Mouse (Mus musculus): ENCODE data around the gene Lpar3.

The Lpar3 gene

DNA sequence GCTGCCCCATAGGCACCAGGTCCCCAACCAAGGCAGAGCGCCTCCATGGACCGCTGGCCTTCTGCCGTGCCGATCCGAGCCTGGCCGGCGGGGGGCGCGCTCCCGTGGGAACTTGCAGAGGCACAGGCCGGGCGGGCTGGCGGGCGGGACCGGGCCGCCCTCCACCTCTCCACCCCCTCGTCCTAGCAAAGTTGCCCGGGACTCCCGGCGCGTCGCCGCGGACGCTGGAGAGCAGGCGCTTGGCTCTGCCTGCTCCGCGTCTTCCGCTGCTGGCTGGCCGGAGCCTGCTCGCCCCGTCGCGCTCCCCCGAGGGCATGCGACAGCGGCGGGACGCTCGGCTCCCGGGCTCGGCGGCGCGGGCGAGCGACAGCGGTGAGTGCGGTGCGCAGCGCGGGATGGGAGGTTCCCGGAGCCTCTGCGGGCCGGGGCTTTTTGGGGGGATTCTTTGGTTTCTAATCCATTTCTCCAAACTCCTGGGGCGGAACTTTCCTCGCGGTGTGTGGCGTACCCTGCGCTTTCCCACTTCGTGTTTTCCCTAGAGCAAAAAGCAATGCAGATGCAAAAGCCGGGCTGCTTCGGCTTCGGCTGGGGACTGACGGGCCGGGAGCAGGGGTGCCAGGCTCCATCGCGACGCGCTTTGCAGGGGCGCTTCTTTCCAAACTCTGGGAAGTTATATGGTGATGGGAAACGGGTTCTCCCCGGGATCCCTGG, at the start of gene Lpar3:
TSS of gene Lpar3 (plus strand) at position 188 of the 711 bp plus-strand sequence.
- DNase-seq (ENCODE audit: low read depth) = peak; percentile 6

DNA sequence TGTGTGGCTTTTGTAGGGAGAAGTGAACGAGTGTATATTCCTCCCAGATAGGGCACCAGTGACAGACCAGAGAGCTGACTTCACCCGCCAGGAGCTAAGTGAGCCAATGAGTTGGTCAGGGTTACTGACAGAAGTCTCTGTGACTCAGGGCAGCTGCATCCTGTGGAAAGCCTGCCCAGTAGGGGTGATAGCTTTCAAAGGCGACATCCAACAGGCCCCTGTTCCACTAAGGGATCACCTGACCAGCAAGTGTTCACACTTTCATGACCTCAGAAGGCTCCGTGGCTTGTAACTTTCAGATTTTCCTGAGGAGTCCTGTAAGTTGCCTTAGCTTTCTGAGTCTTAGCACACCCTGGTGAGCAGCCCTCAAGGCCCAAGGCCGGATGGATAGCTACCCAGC, 47.7 kb upstream of the Lpar3 start:
- no peak for DNase-seq (ENCODE audit: low read depth)

DNA sequence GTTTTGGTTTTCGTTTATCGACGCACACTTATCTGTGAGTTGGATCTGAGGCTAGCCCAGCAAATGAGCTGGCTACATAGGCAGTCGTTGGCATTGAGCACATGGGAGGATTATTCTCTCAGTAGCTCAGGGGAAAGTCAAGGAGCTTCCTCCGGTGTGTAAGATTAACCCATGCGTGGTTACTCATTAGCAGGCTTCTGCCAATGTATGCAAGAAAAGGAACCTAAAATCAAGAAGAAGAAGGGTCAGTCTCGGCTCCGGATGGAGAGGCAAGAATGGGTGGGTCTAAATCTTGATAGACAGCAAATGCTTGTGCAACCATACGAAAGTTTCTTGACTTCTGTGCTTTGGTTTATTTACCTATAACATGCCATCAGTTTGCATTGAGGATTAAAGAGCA, 46.5 kb upstream of the Lpar3 start:
- DNase-seq (ENCODE audit: low read depth) = no peak

DNA sequence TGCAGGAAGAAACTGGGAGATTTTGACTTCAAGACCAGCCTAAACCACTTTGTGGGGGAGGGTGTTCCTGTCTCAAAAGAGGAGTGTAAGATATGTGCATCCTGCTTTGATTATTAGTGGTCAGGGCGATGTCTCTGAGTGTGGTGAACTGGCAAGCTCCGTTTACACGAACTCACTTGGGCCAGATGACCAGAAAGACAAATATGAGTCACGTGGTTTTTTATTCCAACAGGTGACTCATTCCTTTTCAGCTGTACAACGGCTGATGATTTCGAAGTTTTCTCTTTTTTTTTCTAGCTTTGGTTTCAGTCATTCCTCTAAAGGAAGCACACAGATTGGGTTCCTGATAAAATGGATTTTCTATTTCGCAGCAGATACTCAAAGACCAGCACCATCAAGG, 43.5 kb upstream of the Lpar3 start:
- DNase-seq (ENCODE audit: low read depth) = no peak

DNA sequence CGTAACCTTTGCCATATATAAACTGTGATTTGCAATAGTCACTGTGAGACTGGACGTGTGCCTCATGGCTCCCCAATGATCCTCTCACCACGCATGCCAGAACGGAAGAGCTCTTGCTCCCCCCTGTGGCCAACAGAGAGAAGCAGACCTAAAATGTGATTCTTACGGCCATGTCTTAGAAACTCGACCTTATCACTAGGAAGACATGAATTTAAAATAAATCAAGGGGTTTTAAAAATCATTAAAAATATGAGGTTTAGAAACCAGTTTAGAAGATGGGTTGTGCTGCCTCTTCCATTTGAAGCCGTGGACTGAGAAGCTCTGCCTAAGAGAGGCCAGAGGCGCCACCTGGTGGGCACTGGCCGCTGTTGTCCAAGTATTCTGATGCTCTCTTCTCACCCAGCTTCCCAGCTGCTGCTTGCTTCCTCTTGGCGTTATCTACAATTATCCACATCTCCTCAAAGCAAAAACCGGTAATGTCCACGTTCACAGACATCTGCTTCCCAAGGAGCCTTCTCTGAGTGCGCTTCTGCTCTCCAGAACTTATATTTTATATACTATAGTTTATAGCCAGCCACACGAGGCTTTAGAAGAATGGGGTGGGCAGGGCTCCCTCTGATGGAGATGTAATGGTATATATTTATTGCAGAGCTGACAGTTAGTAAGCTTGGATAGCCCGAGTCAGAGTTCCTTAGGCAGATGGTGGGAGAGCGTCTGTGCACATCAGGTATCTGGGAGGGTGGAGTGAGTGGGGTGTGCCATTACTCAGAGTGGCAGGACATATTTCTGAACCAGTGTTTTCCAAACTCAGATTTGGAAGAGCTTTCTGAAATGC, 42.8 kb upstream of the Lpar3 start:
- DNase-seq (ENCODE audit: low read depth) = peak; percentile 92

DNA sequence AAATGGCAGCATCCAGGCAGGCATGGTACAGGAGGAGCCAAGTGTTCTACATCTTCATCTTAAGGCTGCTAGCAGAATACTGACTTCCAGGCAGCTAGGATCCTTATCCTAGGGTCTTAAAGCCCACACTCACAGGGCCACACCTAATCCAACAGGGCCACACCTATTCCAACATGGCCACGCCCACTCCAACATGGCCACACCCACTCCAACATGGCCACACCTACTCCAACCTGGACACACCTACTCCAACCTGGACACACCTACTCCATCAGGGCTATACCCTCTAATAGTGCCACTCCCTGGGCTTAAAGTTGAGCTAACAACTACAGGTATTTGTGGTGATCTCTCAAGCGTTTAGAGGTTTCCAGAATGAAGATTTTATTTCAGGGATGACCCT, 40.4 kb upstream of the Lpar3 start:
- DNase-seq (ENCODE audit: low read depth) = peak; percentile 54

DNA sequence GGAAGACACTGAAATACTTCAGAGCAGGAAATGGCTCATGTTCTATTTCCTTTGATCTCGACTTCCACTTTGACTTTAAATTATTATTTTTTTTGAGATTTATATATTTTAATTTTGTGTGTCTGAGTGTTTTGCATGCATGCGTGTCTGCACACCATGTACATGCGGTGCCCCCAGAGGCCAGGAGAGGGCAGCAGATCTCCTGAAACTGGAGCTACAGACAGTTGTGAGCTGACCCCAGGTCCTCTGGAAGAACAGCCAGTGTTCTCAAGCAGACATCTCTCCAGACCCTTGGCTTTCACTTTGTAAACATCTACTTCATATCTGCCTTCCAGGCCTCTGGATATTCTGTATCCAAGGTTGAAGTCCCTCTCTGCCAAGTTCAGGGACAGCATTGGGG, 39.8 kb upstream of the Lpar3 start:
- DNase-seq (ENCODE audit: low read depth) = peak; percentile 66

DNA sequence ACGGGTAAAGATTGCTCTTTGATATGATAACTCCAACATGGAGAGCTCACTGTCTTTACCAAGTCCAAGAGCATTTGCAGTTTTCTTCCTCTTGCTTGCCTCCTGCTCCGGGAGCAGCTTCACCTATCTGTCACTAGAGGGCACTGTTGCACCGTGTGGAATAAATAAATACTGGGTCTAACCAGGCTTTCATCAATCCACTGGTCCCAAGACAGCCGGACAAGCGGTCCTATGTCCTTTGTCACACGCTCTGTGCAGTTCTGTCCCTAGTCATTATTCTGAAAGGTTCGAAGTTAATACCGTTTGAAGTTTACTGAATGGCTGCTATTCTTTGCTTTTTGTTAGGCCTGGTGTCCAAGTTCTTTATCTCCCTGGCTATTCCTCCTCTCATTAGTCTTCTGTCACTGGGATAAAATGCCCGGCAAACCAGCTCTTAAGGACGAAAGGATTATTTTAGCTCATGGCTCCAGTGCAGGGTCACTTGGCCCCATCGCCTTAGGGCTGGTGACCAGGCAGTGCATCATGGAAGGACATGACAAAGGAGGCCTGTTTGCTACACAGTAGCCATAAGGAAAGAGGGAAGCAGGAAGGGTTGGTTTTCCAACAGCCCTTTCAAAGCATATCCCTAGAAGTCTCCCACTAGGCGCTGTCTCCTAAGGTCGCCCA, 35.6 kb upstream of the Lpar3 start:
- peak; percentile 79 for DNase-seq (ENCODE audit: low read depth)

DNA sequence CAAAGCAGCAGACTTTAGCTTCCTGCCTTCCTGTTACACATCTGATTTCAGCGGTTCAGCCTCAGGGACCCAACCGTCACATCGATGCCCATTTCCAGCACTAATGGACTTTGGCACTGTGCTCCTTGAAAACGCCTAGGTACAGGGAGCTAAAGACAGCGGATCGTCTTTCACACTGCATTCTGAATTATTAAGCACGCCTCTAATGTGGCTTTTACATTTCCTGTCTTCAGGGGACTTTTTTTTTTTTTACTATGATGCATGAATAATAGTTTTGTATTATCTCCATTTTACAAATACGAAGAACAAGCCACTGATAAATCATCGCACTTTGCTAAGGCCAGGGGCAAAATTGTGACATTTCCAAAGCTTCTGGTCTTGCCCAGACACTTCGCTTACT, 34.7 kb upstream of the Lpar3 start:
- DNase-seq (ENCODE audit: low read depth) = no peak

DNA sequence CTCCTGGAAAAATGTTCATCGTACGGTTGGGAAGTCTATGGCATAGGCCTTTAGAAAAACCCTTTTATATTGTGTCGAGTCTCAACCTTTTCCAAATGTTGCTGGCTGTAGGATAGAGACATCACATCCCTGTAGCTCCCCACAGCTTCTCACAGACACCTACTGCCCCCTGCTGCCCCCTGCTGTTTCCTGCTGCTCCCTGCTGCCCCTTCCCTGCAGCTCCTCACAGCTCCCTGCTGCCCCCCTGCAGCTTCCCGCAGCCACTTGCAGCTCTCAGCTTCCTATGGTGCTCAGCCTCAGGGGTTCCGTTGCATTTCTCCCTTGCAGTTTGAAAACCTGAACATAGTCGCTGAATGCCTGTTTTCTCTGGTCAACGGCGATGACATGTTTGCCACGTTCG, 30.8 kb upstream of the Lpar3 start:
- DNase-seq (ENCODE audit: low read depth) = no peak

DNA sequence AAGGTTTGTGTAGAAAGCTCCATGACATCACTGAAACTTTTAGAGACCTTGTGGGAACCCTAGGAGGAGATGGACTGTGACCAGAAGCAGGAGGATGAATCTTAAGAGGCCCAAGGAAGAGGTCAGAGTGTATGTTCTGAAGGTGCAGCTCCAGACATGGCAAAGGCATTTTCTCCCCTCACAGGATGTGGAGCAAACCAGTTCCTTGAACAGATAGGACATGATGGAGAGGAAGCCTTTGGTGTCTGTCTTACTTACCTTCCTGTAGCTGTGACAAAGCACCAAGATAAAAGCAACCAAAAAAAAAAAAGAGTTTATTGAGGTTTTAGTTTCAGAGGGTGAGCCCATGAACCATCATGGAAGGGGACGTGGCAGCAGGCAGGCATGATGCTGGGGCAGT, 28.3 kb upstream of the Lpar3 start:
- DNase-seq (ENCODE audit: low read depth) = peak; percentile 20

DNA sequence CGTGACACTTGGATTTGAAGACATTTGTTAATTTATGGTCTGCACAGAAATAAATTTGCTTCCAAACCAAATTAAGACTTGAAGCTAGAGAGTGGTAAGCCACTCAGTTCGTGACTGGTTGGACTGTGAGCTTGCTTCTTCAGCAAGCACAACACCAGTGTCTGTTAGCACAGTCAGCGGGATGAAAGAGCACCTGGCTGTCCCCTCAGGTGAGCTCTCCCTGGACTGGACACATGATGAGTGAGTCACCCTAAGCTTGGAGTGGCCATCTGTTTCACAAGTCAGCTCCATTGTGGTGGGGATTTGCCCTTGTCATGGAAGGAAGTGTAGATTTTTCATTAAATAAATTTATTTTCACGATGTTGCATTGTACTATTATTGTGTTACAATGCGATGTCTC, 25.6 kb upstream of the Lpar3 start:
- DNase-seq (ENCODE audit: low read depth) = no peak

DNA sequence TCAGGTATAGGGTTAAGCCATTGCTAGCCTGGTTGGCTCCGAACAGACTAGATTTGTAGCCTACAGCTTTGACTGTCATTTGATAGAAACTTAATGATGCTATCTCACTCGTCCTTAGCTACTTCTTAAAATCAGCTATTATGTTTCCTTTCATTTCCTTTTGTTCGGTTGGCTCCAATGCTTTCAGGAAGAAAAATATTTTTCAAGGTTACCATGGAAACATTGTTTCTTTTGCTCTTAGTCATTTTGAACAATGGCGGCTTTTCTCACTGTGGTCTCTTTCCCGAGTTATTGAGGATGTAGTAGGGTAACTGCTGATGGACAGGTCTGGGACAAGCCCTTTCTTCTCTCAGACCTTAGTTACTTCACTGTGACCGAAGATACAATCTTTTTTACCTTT, 24.5 kb upstream of the Lpar3 start:
- DNase-seq (ENCODE audit: low read depth) = peak; percentile 18

DNA sequence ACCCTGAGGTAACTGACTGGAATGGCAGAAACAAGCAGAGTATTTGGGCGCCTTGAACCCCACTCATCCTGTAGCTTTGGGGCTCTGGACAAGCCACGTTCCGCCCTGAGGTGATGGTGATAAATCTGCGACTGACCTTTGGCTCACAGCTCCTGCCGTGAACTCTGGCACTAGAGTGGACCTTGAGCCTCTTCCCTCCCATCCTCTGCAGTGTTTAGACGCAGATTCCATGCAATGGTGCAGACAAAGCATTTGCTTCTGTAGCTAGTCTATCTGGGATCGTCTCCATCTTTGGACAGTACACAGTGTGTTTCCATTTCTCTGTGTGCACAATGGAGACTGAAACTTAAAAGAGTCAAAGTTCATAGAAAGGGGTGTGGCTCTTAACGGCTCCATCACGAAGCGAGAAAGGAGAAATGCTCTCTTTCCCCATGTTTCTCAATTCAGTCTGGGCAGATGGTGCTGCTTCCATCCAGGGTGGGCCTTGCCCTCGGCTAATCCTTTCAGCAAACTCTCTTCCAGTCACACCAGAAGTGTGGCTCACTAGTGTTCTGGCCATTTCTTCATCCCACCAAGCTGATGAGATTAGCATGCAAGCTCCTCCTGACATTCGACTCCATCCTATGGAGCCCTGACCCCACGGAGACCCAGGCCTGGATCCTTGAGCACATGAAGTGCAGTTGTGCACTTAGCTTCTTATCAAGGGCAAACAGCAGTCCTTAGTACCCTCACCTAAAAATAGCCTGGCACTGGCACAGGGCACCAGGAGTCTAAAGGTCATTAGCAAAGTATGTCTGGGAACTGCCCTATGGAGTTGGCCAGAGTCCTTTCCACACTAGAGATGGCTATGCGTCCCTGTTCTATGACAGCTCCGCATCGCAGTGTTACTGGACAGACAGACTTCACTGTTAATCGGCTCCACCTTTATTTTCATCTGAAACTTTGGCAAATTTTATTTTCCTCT, 23.7 kb upstream of the Lpar3 start:
- no peak for DNase-seq (ENCODE audit: low read depth)

DNA sequence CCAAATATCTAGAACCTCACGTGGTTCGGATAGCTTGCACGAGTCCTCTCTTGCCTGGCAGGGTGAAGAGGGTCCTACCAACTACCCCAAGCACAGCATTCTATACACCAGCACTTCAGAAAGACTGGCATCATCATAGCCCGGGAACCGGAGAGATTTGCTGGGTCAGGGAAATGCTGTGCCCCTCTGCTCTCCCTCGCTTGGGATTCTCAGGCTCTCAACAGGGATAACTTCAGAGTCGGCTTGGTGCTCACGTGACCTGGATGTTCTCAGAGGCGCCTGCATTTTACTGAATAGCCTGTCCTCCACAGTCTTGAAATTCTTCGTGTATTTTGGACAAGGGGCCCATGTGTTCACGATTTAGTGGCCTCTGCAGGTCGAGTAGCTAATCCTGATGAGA, 23.0 kb upstream of the Lpar3 start:
- no peak for DNase-seq (ENCODE audit: low read depth)

DNA sequence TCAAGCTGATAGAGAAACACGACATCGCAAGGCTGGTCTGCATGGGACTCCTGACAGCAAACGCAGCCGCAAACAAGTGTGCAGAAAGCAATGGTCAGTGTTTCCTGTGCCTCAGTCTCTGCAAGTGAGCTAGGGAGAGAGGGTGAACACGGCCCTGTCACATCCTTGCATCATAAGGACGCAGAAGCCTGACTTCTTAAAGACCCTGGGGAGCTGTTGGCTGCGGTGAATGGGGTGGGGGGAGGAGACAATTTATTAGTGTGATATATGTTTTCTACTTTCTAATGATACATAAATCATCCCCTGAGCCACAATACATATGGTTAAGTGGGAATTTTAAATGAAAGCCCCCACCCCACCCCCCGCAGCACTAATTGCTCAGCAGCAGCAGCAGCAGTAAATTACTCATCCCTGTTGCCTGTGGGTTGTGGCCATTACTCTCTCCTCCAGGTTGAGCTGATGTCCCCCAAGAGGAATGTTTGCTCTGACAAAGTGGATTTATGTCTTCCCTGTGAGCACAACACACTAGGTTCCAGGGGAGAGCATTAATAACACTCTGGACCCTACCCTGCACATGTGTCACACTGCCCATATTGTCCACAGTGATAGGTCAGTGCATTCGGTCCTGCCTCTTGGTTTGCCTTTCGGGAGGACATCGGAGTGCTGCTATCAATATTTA, 21.8 kb upstream of the Lpar3 start:
- DNase-seq (ENCODE audit: low read depth) = no peak

DNA sequence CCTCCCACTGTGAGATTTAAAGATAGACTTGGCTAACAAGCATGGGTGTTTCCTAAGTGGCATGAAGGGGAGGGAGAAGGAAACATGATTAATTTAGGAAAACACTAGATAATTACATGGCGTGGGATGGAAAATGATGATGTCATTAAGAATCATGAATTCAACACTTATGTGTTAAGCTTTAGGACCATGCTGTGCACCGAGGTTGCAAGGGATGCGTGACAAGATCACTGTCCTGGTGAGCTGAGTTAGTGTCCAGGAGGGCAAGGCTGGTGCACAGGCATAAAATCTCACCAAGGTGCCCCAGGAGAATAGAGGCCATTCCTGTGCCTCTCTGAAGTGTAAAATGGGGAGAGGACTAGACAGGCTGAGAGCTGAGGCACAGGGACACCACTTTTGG, 21.3 kb upstream of the Lpar3 start:
- DNase-seq (ENCODE audit: low read depth) = no peak

DNA sequence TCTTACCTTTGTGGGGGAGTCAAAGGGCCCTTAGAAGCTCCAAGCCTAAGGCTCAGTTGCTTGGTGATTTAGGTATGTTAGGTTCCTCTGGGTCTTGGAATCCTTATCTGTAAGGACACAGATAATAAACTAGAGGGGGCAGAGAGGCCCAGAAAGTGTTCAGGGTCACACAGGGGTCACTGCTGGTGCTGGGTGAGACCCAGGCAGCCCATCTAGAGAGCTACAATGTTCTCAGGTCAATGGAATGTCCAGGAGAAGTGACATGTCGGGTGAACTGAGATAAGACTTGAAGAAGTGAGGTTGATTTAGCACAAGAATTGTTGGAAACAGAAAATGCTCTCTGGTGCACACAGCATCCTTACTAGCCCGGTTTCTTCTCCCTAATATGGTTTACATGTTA, 16.4 kb upstream of the Lpar3 start:
- no peak for DNase-seq (ENCODE audit: low read depth)

DNA sequence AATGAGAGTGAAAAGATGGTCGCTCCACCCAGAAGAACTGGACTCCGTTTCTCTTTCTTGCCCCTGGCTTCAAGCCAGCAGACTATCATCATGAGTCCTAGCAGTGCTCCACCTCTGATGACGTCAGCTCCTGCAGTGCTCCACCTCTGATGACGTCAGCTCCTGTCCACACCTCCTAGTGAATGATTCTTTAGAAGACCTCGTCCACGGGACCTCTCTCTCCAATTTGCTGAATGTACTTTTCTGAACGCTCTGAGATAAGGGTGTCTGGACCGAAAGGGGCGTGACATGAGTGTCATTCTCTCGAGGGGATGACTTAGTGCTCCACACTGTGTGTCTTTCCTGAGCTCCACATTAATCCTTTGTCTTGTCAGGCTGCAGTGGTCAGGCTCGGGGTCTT, 15.5 kb upstream of the Lpar3 start:
- no peak for DNase-seq (ENCODE audit: low read depth)

DNA sequence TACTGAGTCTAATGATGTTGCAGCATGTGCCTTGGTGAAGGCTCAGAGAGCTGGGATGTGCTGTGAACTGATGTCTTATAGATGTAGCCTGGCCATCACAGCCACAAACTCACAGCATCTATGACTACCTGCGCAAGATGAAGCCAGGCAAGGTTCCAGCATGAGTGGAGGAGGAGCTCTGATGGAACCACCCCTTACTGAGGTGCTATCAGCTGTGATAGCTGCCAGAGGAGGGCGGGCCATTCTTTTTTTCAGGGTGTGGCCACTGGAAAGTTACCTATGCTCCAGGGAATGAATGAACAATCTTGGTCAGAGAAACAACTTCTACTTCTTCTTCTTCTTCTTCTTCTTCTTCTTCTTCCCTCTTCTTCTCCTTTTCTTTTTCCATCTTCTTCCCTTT, 14.1 kb upstream of the Lpar3 start:
- no peak for DNase-seq (ENCODE audit: low read depth)

DNA sequence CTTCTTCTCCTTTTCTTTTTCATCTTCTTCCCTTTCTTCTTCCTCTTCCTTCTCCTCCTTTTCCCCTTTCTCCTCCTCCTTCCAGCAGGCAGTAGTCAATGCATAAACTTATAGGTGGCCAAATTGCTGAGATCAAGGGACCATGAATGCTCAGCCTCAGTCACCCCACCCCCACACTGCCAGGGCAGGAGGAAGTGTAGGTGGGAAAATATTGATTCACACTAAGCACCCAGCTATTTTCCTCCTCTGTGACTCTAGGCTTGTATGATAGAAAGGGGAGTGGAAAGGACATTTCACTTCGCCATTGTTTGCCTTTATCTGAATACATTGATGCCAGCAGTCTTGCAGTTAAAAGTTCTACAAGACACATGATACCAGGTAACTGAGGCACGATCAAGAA, 13.3 kb upstream of the Lpar3 start:
- DNase-seq (ENCODE audit: low read depth) = no peak

Data from induced T-regulatory cell, adult 2 months (primary cell).